Mouse (Mus musculus): ENCODE results near the gene Espn. TPM values are rescaled to one million over a fixed set of nuclear protein-coding genes. Genes with fewer than 3 reads are reported as not detected.

The Espn gene
- total RNA-seq, 2 experiments from 2014 or later = 1.2 to 1.3 TPM

- DNase-seq = peak; percentile 67
These were observed 26.2 kb upstream of the Espn start for GRCm38 (mm10) chr4:152178344-152178864.

DNA sequence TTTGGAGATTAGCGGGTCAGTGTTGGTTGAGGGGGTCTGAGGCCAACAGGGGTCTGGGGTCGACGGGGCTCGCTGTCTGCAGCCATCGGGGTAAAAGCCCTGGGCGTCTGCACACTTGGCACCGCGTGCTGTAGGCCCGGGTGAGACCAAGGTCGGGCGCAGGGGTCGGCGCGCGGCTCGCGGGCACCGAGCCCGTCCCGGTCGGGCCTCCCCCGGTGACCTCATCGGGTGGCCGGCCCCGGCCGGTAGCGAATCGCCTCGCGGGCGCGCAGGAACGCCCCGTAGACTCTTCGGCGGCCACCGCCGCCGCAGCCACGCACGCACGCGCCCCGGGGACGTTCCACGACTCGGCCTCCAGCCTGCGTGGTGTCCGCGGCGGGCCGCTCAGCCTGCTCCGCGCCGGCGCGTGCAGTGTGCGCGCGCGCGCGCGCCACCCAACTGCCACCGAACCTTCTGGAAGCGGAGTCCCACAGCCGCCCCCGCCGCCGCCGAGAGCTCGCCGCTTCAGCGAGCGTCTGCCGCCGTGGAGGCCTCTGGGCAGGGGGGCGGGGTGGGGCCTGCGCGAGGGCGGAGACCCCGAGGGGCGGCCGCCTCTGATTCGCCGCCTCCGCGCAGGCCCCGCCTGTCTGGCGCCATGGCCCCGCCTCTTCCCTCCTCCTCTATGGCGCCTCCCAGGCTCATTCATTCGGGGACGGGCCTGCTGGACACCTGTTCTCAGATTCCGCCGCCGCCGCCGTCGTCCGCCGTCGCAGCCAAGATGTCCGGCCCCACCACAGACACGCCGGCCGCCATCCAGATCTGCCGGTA is 25.6 kb upstream of the Espn start, which contains the start of gene Acot7:
Gene Acot7 (plus strand): TSS at position 598 of the 807 bp plus-strand sequence.
- peak; percentile 96 for DNase-seq

GRCm38 (mm10) chr4:152177174-152177536 is 25.0 kb upstream of the Espn start:
- no peak for DNase-seq

DNA sequence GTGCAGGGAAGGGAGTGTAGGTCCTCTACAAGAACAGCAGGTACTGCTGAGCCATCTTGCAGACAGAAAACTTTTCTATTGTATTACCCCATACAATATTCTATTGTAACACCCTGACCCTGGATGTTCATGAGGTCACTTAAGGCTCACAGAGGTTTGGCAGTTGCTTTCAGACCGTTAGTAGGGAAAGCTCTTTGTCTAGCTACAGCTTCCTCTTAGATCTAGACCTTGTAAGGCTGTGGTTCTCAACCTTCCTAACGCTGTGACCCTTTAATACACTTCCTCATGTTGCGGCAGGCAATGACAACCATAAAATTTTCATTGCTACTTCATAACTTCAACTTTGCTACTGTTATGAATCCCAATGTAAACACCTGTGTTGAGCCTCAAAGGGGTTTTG is 24.5 kb upstream of the Espn start:
- no peak for DNase-seq

DNA sequence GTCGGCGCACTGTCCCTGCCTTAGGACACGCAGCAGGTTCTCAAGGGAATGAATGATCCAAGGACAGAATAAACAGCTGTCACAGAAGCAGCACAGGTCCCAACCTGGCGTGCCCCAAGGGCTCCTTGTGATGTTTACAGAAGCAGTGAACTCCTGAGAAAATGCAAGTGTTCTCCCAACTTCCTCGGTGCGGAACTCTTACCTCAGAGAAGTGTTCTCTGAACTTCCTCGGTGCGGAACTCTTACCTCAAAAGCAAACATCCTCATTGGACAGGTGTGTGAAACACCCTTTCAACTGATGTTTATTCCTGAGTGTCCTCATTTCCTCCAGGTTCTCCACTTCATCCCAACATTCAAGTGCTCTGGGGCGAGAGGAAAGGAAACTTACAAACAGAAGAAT is 21.8 kb upstream of the Espn start:
- DNase-seq = no peak

GRCm38 (mm10) chr4:152173041-152173440 is 20.9 kb upstream of the Espn start:
- DNase-seq = peak; percentile 87

DNA sequence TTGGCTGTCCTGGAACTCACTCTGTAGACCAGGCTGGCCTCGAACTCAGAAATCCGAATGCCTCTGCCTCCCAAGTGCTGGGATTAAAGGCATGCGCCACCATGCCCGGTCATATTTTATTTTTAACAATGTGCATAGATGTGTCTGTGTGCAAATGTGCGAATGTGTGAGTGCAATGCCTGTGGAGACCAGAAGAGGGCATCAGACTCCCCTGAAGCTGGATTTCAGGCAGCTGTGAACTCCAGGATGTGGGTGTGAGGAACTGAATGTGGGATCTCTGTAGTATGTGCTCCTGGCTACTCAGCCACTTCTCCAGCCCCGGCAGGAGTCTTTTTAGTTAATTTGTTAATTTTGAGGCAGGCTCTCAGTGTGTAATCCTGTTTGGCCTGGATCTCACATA is 19.4 kb upstream of the Espn start:
- DNase-seq = no peak

DNA sequence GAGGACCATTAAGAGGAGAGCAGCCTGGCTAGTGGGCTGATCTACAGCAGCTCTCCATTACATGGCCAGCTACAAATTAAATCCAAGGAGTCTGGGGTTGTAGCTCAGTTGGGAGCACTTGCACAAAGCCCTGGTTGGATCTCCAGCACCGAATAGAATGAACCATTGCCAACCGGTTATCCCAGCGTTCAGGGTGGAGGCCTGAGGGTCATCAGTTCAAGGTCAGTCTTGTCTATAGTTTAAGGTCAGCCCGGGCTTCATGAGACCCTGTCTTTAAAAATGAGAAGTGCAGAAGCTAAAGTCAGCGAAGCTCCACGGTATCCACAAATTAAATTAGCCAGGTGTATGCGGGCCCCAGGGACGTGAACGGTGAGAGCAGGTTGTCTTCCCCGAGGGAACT is 18.1 kb upstream of the Espn start:
- DNase-seq = no peak

DNA sequence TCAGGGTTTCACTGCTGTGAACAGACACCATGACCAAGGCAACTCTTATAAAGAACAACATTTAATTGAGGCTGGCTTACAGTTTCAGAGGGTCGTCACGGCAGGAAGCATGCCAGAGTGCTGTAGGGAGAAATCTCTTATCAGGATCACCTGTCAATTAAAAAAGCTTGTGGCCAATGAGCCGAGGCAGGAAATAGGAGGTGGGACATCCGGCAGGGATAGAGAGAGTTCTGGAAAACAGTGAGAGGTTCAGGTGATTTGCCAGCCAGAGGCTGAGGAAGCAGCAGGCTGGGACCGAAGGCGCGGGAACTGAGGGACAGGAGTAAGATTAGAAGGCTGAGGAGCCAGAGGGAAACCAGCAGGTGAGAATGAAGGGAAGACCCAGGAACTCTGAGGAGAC is 16.9 kb upstream of the Espn start:
- DNase-seq = no peak

DNA sequence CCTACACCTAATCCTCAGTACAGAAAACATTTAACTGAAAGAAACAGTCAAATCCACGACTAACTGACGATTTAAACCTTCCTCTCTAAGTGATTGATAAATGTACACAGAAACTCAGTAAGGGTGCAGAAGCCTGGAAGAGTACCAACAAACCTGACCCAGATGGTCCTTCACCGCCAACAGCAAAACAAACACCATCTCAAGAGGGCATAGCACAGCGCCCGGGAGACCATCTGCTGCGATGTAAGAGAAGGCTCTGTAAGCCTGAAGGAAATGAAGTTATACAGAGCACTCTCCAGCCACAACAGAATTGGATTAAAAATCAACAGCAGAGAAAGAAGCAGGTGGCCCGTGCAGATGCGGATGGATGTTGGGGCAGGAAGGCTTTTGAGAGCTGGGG is 15.9 kb upstream of the Espn start:
- no peak for DNase-seq

DNA sequence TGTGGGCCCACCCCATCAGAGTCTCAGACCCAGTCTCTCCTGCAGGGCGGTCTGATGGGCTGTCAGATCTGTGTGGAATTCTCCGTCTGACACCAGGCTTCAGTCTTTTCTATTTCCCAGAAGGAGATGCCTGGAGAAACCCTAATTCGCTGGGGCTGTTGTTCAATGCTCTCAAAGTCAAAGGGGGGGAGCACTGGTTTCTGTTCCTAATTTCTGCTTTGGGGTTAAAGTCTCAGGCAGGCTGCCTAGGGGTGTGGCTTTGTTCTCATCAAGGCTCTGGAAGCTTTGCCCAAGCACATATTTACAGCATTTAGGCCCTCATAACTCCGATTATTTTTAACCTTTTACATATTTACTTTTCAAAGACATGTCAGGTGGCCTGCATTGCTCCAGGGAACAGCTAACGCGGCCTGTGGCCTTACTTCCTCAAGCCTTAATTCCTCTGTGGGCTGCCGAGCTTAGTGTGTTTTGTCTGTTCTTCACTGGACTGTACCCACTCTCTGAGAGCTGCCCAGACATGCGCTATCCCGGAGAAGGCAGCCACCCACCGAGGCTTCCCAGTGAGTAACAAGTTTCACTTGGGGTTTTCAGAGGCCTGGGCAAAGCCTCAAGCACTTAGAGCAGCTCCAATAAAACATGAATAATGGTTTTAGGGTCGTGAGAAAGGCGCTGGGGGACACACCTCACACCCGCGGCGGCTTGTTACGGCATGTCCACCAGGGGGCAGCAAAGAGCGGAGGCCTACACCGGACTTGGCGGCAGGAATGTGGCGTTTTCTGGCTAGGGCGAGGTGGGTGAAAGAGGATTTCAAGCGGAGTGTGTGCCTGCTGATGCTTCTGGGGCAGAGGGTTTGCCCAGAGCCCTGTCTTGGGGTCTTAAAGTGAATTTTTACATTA is 13.1 kb upstream of the Espn start:
- DNase-seq = peak; percentile 84

DNA sequence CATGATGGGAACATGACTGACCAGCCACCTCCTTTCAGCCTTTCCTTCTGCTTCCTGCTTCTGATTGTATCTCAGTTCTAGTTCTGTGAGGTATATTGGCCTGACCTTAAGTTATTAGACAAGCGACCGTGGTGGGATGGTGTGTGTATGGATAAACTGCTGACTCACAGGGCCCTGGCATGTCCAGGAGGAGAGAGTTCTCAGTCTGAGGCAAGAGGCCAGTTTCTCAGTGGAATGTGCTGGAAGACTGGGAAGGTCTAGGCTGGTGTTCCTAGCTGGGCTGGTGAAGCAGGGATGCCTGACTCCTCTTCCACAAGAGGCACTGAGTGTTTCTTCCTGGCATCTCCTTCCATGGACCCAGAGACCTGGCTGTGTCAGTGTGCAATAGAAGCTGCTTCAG is 10.6 kb upstream of the Espn start:
- no peak for DNase-seq

- DNase-seq = no peak
These were observed 9.4 kb upstream of the Espn start for GRCm38 (mm10) chr4:152161601-152162000.

GRCm38 (mm10) chr4:152160748-152161147 is 8.6 kb upstream of the Espn start:
- DNase-seq = no peak

DNA sequence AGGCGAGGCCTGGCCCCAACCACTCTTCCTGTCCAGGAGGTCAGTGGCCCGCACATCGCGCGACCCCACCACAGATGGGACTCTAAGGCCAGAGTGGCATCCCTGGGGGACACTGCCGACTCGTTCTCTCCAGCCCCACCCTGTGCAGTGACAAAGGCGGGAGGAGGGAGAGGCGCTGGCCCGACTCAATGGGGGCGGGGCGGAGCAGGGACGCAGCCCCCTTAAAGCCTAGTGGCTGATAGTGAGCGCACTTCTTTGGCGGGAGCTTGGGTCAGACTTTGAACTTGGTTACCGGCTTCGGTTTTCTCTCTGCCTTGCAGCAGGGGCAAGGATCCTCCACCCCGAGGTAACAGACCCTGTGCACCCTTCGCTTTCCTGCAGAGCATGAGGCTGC is 7.1 kb upstream of the Espn start:
- DNase-seq = peak; percentile 17

- peak; percentile 38 for DNase-seq
These were observed 6.6 kb upstream of the Espn start, which contains the start of gene Hes2 for GRCm38 (mm10) chr4:152158585-152159284. Hes2 (plus strand) TSS chr4:152158867.

DNA sequence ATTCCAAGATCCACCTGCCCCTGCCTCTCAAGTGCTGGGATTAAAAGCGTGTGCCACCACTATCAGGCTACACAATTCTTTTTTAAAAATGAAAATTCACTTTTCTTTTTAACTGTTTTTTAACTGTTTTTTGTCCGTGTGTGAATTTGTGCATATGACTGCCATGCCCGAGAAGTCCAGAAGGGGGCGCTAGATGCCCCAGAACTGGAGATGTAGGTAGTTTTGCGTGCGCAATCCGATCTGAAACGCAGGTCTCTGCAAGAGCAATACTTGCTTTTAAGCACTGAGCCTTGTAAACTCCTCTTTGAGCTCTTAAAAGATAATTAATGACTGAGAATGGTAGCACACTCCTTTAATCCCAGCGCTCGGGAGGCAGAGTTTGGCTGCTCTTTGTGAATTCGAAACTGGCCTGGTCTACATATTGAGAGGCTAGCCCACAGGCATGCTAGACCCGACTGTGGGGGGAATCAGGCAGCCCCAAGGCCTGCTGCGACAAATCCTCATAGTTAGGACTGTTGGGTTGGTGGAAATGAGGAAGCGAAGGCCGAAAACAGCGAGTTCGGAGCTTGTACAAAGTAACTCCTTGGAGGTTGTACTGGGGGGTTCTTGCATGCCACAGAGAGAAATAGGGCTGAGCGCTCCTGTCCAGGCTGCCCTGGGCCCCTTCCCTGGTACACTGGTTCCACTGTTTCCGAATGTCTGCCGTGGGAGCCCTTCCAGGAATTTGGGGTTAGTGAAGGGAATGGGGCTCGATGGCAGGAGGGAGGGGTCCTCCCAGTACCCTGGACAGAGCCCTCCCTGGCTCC is 5.8 kb upstream of the Espn start:
- DNase-seq = peak; percentile 56

- no peak for DNase-seq
These were observed 2.8 kb upstream of the Espn start for GRCm38 (mm10) chr4:152155019-152155418.

- peak; percentile 92 for DNase-seq
These were observed 1.6 kb upstream of the Espn start for GRCm38 (mm10) chr4:152153771-152154177.

- no peak for DNase-seq
These were observed 663 bp downstream of the Espn start for GRCm38 (mm10) chr4:152151451-152151965.

- no peak for DNase-seq
These were observed 1.6 kb downstream of the Espn start for GRCm38 (mm10) chr4:152150546-152150945.
